Mouse (Mus musculus): ENCODE measurements at regions not wholly inside any gene's neighbourhood (a gene's known extent, or its start where the extent isn't known, plus 50 kb on each side); places are given as distances from the start of the nearest gene placed in this dataset.

DNA sequence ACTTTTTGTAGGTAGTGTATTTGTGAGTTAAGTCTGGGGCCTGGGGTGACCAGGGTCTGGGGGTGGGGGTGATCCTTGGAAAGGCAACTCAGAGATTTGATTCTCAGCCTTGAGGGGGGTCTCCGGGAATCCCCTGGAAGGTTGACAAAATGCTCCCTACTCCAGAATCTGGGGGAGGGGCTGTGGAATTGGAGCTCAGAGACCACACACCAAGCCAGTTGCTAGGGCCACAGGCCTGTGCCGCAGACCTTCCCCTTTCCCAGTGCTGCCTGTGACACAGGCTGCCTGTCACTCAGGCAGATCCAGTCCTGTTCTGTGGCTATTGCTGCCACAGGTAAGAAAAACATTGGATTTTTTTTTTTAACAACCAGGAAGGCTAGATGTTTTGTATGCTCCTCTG lies 89.0 kb upstream of the Ercc6l2 start:
- TF ChIP-seq CTCF (IDR thresholded peaks at IDR 0.05), result no peak
- TF ChIP-seq EP300 (IDR thresholded peaks at IDR 0.05), result no peak

Measured in lung, postnatal 0 days (tissue).